In genomic region chr2:34622518-34622917, GRCm38 (mm10) we compare ENCODE assay signal across 9 mouse cellular contexts.
DNase-seq lines count a peak whose midpoint lies in the region.
"Had no signal": no experiment of that assay in that cellular context is flagged by ENCODE, and none has a peak within 500 bp of the region (broad histone marks: within the 10 kb centered on the region; RNA-seq: fewer than 3 reads in every experiment).

No protein-coding gene starts in this region.

- peak; percentile 19 for DNase-seq in cerebellum, adult 11 months
- no peak for DNase-seq in cerebellum, postnatal 4 days (ENCODE audit: low spot score in 2 of 2)
- DNase-seq in urinary bladder, postnatal 14 days (ENCODE audit: low spot score) = peak; percentile 26
- DNase-seq in urinary bladder, adult 18-20 months (ENCODE audit: low spot score in 2 of 2) = no peak
- peak; percentile 84 for DNase-seq in gastrocnemius, adult 18-20 months (ENCODE audit: low spot score)
- DNase-seq in skeletal muscle tissue, adult 2 months (ENCODE audit: low read depth, low spot score) = peak; percentile 88
- no peak for DNase-seq in ovary, postnatal 36 days (ENCODE audit: low spot score)
- no peak for DNase-seq in lung, postnatal 36 days
- DNase-seq: lung, adult 2 months had no signal

Comparison
In these comparisons a context has a peak if more than half of its experiments do, and no peak if none do; other contexts are left out.
1. DNase-seq: peak in cerebellum, adult 11 months (single experiment), urinary bladder, postnatal 14 days (single experiment), gastrocnemius, adult 18-20 months (single experiment) and skeletal muscle tissue, adult 2 months (single experiment); none in cerebellum, postnatal 4 days (0 of 2), urinary bladder, adult 18-20 months (0 of 2), ovary, postnatal 36 days (single experiment) and lung, postnatal 36 days (single experiment).